ENCODE assay signal across 22 mouse cellular contexts in the genomic region with DNA sequence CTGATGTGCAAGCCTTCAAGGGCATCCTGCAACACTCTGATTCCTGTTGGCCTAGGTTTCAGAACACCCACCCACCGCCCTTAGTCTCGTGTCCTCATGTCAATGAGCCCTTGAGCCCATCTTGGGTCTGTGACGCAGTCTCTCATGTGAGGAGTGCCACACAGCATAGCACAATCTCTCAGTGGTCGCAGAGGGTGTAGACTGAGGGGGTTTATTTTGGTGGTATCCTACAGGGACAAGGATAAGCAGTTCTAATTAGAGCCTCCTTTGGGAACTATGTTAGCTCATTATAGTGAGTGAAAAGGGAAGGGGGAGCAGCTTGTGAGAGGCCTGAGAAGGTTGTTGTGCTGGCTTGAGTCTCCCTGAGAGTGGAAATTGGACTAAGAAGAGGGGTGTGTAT.
DNase-seq lines count a peak whose midpoint lies in the region; ATAC-seq lines count a peak whose summit lies in the region.
"Had no signal": no experiment of that assay in that cellular context is flagged by ENCODE, and none has a peak within 500 bp of the region (broad histone marks: within the 10 kb centered on the region; RNA-seq: fewer than 3 reads in every experiment).

No protein-coding gene starts in this region.

- H3K4me3 ChIP-seq in forebrain, embryonic 15.5 days, result no peak overlapping the region
- H3K4me3 ChIP-seq in forebrain, embryonic 14.5 days (ENCODE audit: low read depth, low read length), result no peak overlapping the region
- no peak overlapping the region for H3K4me3 ChIP-seq in hindbrain, embryonic 13.5 days
- H3K4me3 ChIP-seq in hindbrain, embryonic 16.5 days (ENCODE audit: low read length), result no peak overlapping the region
- no peak overlapping the region for H3K4me3 ChIP-seq in midbrain, embryonic 12.5 days
- H3K4me3 ChIP-seq in midbrain, embryonic 14.5 days (replicated peaks; ENCODE audit: low read depth, low read length), result no peak overlapping the region
- H3K4me3 ChIP-seq: hindbrain, embryonic 12.5 days; liver, embryonic 12.5 days had no signal

- 57% methylated on average over 4 of the region's 4 CpGs for WGBS in forebrain, embryonic 15.5 days
- 50% methylated on average over 4 of the region's 4 CpGs for WGBS in forebrain, embryonic 14.5 days
- 90% methylated on average over 4 of the region's 4 CpGs for WGBS in hindbrain, embryonic 13.5 days
- WGBS in hindbrain, embryonic 16.5 days, result 86% methylated on average over 4 of the region's 4 CpGs
- 74% methylated on average over 4 of the region's 4 CpGs for WGBS in midbrain, embryonic 12.5 days
- 76% methylated on average over 4 of the region's 4 CpGs for WGBS in midbrain, embryonic 14.5 days

- no peak overlapping the region for H3K9ac ChIP-seq in forebrain, embryonic 15.5 days (replicated peaks)
- H3K9ac ChIP-seq in forebrain, embryonic 14.5 days (ENCODE audit: low read length), result no peak overlapping the region
- no peak overlapping the region for H3K9ac ChIP-seq in hindbrain, embryonic 13.5 days
- no peak overlapping the region for H3K9ac ChIP-seq in hindbrain, embryonic 16.5 days (ENCODE audit: low read depth, low read length)
- no peak overlapping the region for H3K9ac ChIP-seq in midbrain, embryonic 12.5 days (replicated peaks)
- H3K9ac ChIP-seq in midbrain, embryonic 14.5 days (replicated peaks; ENCODE audit: low read length), result no peak overlapping the region
- H3K9ac ChIP-seq: hindbrain, embryonic 12.5 days; liver, embryonic 12.5 days; liver, postnatal 0 days had no signal

- no peaks in the 10 kb centered on the region for H3K9me3 ChIP-seq in forebrain, embryonic 15.5 days
- no peaks in the 10 kb centered on the region for H3K9me3 ChIP-seq in forebrain, embryonic 14.5 days (replicated peaks; ENCODE audit: control insufficient read depth, low read length)
- H3K9me3 ChIP-seq in hindbrain, embryonic 13.5 days, result no peaks in the 10 kb centered on the region
- no peaks in the 10 kb centered on the region for H3K9me3 ChIP-seq in hindbrain, embryonic 16.5 days (ENCODE audit: control insufficient read depth, low read length)
- H3K9me3 ChIP-seq in midbrain, embryonic 12.5 days, result no peaks in the 10 kb centered on the region
- H3K9me3 ChIP-seq in midbrain, embryonic 14.5 days (ENCODE audit: control insufficient read depth, low read length), result no peaks in the 10 kb centered on the region
- H3K9me3 ChIP-seq: hindbrain, embryonic 12.5 days; liver, embryonic 12.5 days had no signal

- peak overlapping the region; percentile 71; the same call in 1 of the 2 replicates for H3K27ac ChIP-seq in forebrain, embryonic 15.5 days (replicated peaks)
- H3K27ac ChIP-seq in forebrain, embryonic 14.5 days (ENCODE audit: low read depth, low read length), result no peak overlapping the region
- H3K27ac ChIP-seq in hindbrain, embryonic 13.5 days, result no peak overlapping the region
- no peak overlapping the region for H3K27ac ChIP-seq in hindbrain, embryonic 16.5 days (ENCODE audit: low read depth, low read length)
- H3K27ac ChIP-seq in midbrain, embryonic 12.5 days (replicated peaks), result no peak overlapping the region
- no peak overlapping the region for H3K27ac ChIP-seq in midbrain, embryonic 14.5 days (replicated peaks; ENCODE audit: low read depth, low read length)
- H3K27ac ChIP-seq: hindbrain, embryonic 12.5 days; liver, embryonic 12.5 days had no signal

- no peak overlapping the region for H3K4me2 ChIP-seq in forebrain, embryonic 15.5 days (replicated peaks)
- no peak overlapping the region for H3K4me2 ChIP-seq in forebrain, embryonic 14.5 days (ENCODE audit: low read length)
- no peak overlapping the region for H3K4me2 ChIP-seq in hindbrain, embryonic 13.5 days
- H3K4me2 ChIP-seq in hindbrain, embryonic 16.5 days (ENCODE audit: low read length), result no peak overlapping the region
- no peak overlapping the region for H3K4me2 ChIP-seq in midbrain, embryonic 12.5 days (replicated peaks)
- H3K4me2 ChIP-seq in midbrain, embryonic 14.5 days (ENCODE audit: low read length), result no peak overlapping the region
- H3K4me2 ChIP-seq: hindbrain, embryonic 12.5 days; liver, embryonic 12.5 days had no signal

- no peaks in the 10 kb centered on the region; the same call in 1 of the 2 replicates for H3K4me1 ChIP-seq in forebrain, embryonic 15.5 days
- H3K4me1 ChIP-seq in forebrain, embryonic 14.5 days (ENCODE audit: control insufficient read depth, insufficient read depth, low read length), result no peaks in the 10 kb centered on the region
- peaks cover 8% of the 10 kb centered on the region for H3K4me1 ChIP-seq in hindbrain, embryonic 13.5 days (replicated peaks)
- peaks cover 3% of the 10 kb centered on the region; the same call in 1 of the 2 replicates for H3K4me1 ChIP-seq in hindbrain, embryonic 16.5 days (ENCODE audit: control insufficient read depth, insufficient read depth, low read depth, low read length)
- peaks cover 7% of the 10 kb centered on the region; the same call in 1 of the 2 replicates for H3K4me1 ChIP-seq in midbrain, embryonic 12.5 days
- peaks cover 13% of the 10 kb centered on the region for H3K4me1 ChIP-seq in midbrain, embryonic 14.5 days (ENCODE audit: control insufficient read depth, insufficient read depth, low read length)

- no peaks in the 10 kb centered on the region for H3K27me3 ChIP-seq in forebrain, embryonic 15.5 days
- no peaks in the 10 kb centered on the region for H3K27me3 ChIP-seq in forebrain, embryonic 14.5 days (replicated peaks; ENCODE audit: control insufficient read depth, insufficient read depth, low read length)
- no peaks in the 10 kb centered on the region for H3K27me3 ChIP-seq in hindbrain, embryonic 13.5 days
- H3K27me3 ChIP-seq in hindbrain, embryonic 16.5 days (replicated peaks; ENCODE audit: control insufficient read depth, insufficient read depth, low read length), result no peaks in the 10 kb centered on the region
- H3K27me3 ChIP-seq in midbrain, embryonic 12.5 days, result no peaks in the 10 kb centered on the region
- no peaks in the 10 kb centered on the region for H3K27me3 ChIP-seq in midbrain, embryonic 14.5 days (ENCODE audit: control insufficient read depth, insufficient read depth, low read length)
- H3K27me3 ChIP-seq: hindbrain, embryonic 12.5 days; Patski had no signal

- DNase-seq in forebrain, embryonic 14.5 days (ENCODE audit: low spot score), result no peak
- DNase-seq in midbrain, embryonic 14.5 days, result no peak
- no peak for DNase-seq in frontal cortex, postnatal 36 days (ENCODE audit: low spot score in 2 of 2)
- DNase-seq: adrenal gland, postnatal 10 days; cerebellum, postnatal 10 days; gastrocnemius, postnatal 10 days; heart, postnatal 14 days; kidney, adult 11 months; kidney, postnatal 14 days; left cerebral cortex, postnatal 4 days; liver, postnatal 0 days; lung, postnatal 36 days; thymus, adult 2 months; thymus, postnatal 4 days had no signal

- no peaks in the 10 kb centered on the region for H3K36me3 ChIP-seq in forebrain, embryonic 15.5 days
- no peaks in the 10 kb centered on the region for H3K36me3 ChIP-seq in forebrain, embryonic 14.5 days (ENCODE audit: control insufficient read depth, insufficient read depth, low read length)
- H3K36me3 ChIP-seq in hindbrain, embryonic 13.5 days, result no peaks in the 10 kb centered on the region
- H3K36me3 ChIP-seq in hindbrain, embryonic 16.5 days (ENCODE audit: control insufficient read depth, insufficient read depth, low read length), result no peaks in the 10 kb centered on the region
- no peaks in the 10 kb centered on the region for H3K36me3 ChIP-seq in midbrain, embryonic 12.5 days
- H3K36me3 ChIP-seq in midbrain, embryonic 14.5 days (ENCODE audit: control insufficient read depth, insufficient read depth, low read length), result no peaks in the 10 kb centered on the region
- H3K36me3 ChIP-seq: hindbrain, embryonic 12.5 days; liver, embryonic 12.5 days had no signal

- ATAC-seq in forebrain, embryonic 15.5 days (replicated peaks), result 0 out of 2 replicates have a peak, but pooled peaks have one; percentile 56
- no peak for ATAC-seq in forebrain, embryonic 14.5 days
- ATAC-seq in hindbrain, embryonic 13.5 days (ENCODE audit: low FRiP score), result 0 out of 2 replicates have a peak, but pooled peaks have one; percentile 28
- no peak for ATAC-seq in hindbrain, embryonic 16.5 days
- peak; percentile 49 for ATAC-seq in midbrain, embryonic 12.5 days (ENCODE audit: low FRiP score, low read depth)
- no peak for ATAC-seq in midbrain, embryonic 14.5 days (ENCODE audit: low FRiP score, low TSS enrichment)
- ATAC-seq: inflammation-experienced regulatory T-cells, adult 6 months; liver, embryonic 12.5 days; liver, postnatal 0 days; Patski had no signal

Comparison
In these comparisons a context has a peak if more than half of its experiments do, and no peak if none do; other contexts are left out.
1. ATAC-seq: peak in forebrain, embryonic 15.5 days (single experiment), hindbrain, embryonic 13.5 days (single experiment) and midbrain, embryonic 12.5 days (single experiment); none in forebrain, embryonic 14.5 days (single experiment), hindbrain, embryonic 16.5 days (single experiment) and midbrain, embryonic 14.5 days (single experiment).